Mouse (Mus musculus): Measurements from ENCODE around the gene Gm10837. TPM values are rescaled to one million over a fixed set of nuclear protein-coding genes. Genes with fewer than 3 reads are reported as not detected.
A peak's percentile ranks its signal among the peaks of the same experiment; 100 is the strongest.

The Gm10837 gene
- polyA plus RNA-seq, 1 experiment from 2014 or later: 0.57 TPM

- Histone ChIP-seq H3K9me3 (no peaks in the 10 kb centered on the region), H3K36me3 (no peaks in the 10 kb centered on the region), H3K27ac (replicated peaks) (peak overlapping the region; percentile 97), H3K27me3 (peaks cover 22% of the 10 kb centered on the region), H3K4me3 (peak overlapping the region; percentile 59), H3K4me1 (peaks cover 40% of the 10 kb centered on the region), H3K9ac (replicated peaks) (peak overlapping the region; percentile 70), H3K4me2 (replicated peaks) (peak overlapping the region; percentile 68)
- no peak for ATAC-seq (replicated peaks)
- under 1% methylated on average over 62 of the region's 62 CpGs for WGBS
Observed at GRCm38 (mm10) chr14:122476041-122476821, 14.2 kb upstream of the Gm10837 start.

GRCm38 (mm10) chr14:122476822-122477215, 13.6 kb upstream of the Gm10837 start:
- Histone ChIP-seq H3K4me3 (peak overlapping the region; percentile 59), H3K36me3 (no peaks in the 10 kb centered on the region), H3K27me3 (peaks cover 20% of the 10 kb centered on the region), H3K27ac (replicated peaks) (peak overlapping the region; percentile 97), H3K9me3 (no peaks in the 10 kb centered on the region), H3K9ac (replicated peaks) (peak overlapping the region; percentile 70), H3K4me2 (replicated peaks) (peak overlapping the region; percentile 68), H3K4me1 (peaks cover 39% of the 10 kb centered on the region)
- ATAC-seq (replicated peaks): no peak
- under 1% methylated on average over 18 of the region's 18 CpGs for WGBS

GRCm38 (mm10) chr14:122477261-122477671, 13.1 kb upstream of the Gm10837 start:
- H3K9ac ChIP-seq (replicated peaks): peak overlapping the region; percentile 70
- H3K27me3 ChIP-seq: peaks cover 22% of the 10 kb centered on the region
- peak overlapping the region; percentile 68 for H3K4me2 ChIP-seq (replicated peaks)
- H3K36me3 ChIP-seq: no peaks in the 10 kb centered on the region
- H3K4me1 ChIP-seq: peaks cover 39% of the 10 kb centered on the region
- WGBS: under 1% methylated on average over 20 of the region's 20 CpGs
- H3K9me3 ChIP-seq: no peaks in the 10 kb centered on the region
- H3K4me3 ChIP-seq: peak overlapping the region; percentile 59
- H3K27ac ChIP-seq (replicated peaks): peak overlapping the region; percentile 97
- ATAC-seq (replicated peaks): no peak

DNA sequence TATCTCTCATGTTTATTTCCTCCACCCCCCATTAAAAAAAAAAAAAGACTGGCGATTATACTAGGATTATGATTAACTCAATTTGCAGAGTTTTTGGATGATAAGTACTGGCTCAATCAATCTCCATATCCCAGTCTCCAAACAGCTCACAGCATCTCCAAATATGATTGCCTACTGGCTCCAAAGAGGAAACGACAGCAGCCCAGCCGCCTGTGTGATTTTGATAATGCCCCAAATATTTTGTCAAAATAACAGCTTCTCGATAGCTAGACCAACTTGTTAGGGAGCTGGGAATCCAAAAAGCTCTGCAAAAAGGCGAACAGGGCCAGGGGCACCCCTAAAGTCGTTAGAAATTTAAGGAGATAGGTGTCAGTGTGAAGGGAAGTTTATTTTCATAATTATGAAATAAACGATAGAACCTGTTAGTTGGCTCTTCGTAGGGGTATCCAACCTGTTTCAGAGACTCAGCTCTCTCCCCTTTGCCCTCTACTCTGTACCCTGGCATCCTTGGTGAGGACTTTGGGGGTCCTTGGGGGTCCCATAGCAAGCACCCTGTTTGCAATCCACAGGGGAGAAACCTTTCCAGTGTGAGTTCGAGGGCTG, 12.3 kb upstream of the Gm10837 start:
- Histone ChIP-seq H3K36me3 (no peaks in the 10 kb centered on the region), H3K4me1 (peaks cover 47% of the 10 kb centered on the region), H3K4me3 (peak overlapping the region; percentile 59), H3K9me3 (no peaks in the 10 kb centered on the region), H3K9ac (replicated peaks) (peak overlapping the region; percentile 70), H3K27ac (replicated peaks) (peak overlapping the region; percentile 97), H3K27me3 (peaks cover 18% of the 10 kb centered on the region), H3K4me2 (replicated peaks) (peak overlapping the region; percentile 68)
- ATAC-seq (replicated peaks): no peak
- WGBS: 3% methylated on average over 9 of the region's 9 CpGs

DNA sequence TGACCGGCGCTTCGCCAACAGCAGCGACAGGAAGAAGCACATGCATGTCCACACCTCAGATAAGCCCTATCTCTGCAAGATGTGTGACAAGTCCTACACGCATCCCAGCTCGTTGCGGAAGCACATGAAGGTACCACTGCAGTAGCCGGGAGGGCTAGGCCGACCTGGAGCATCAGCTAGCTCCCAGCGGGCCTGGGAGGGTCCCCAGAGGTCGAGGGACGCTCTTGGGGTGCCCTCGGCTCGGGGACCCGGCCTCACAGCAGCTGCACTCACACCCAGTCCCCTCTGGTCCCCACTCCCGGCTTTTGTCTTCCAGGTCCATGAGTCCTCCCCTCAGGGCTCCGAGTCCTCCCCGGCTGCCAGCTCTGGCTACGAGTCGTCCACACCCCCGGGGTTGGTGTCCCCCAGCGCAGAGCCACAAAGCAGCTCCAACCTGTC, 11.8 kb upstream of the Gm10837 start:
- Histone ChIP-seq H3K27me3 (peaks cover 21% of the 10 kb centered on the region), H3K27ac (replicated peaks) (peak overlapping the region; percentile 97), H3K36me3 (no peaks in the 10 kb centered on the region), H3K4me3 (peak overlapping the region; percentile 59), H3K4me2 (replicated peaks) (peak overlapping the region; percentile 68), H3K9me3 (no peaks in the 10 kb centered on the region), H3K9ac (replicated peaks) (peak overlapping the region; percentile 70), H3K4me1 (peaks cover 47% of the 10 kb centered on the region)
- 1% methylated on average over 22 of the region's 22 CpGs for WGBS
- ATAC-seq (replicated peaks): no peak

DNA sequence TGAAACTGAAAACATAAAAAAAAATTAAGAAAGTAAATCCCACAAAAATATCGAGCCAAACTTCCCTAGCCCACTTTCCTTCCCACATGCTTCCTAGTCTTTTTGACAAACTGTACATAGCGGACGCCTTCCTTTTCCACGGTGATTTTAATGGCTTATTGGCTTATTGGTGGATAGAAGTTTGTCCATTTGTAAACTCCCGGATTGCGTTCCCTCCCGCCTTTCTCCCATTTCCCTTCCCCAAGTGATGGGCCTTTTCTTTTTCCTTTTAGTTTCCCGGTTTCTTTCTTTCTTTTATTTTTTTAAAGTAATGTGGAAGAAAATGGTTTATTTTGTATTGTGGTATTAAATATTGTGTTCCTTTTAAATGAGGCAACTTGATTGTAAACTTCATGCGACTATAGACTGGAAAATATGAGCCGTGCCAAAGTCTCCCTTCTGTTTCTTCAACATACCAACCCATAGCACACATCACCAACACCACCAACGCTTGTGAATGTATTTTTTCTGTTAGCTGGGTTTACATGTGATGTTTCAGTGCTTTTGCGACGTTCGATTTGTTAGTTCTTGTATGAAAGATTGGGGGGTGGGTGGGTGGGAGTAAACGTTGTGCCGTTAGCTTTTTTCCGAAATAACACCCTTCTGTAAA, 10.8 kb upstream of the Gm10837 start:
- Histone ChIP-seq H3K27ac (replicated peaks) (0 out of 2 replicates have a peak overlapping the region, but pooled peaks have one; percentile 29), H3K4me1 (peaks cover 43% of the 10 kb centered on the region), H3K9me3 (no peaks in the 10 kb centered on the region), H3K36me3 (no peaks in the 10 kb centered on the region), H3K27me3 (peaks cover 31% of the 10 kb centered on the region), H3K4me2 (replicated peaks) (peak overlapping the region; percentile 68), H3K9ac (replicated peaks) (peak overlapping the region; percentile 34; the same call in 1 of the 2 replicates), H3K4me3 (peak overlapping the region; percentile 59)
- no peak for ATAC-seq (replicated peaks)
- WGBS: 17% methylated on average over 17 of the region's 17 CpGs

DNA sequence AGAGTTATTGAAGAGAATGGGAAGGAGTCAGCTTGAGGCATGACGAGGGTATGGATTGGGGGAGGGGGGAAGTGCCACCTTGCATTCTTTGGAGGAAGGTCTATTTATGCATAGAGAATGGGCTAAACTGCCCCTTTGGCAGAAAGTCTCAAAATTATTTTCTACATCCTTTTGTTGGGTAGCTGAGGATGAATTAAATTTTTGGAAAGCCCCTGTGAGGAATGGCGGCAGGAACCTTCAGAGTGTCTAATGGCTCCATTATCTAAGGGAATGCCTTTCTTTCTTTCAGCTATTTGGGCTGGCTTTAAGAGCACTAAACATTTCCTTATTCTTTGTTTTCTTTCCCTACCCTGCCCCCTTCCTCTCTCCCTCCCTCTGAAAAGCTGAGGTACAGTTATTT, 10.0 kb upstream of the Gm10837 start:
- peaks cover 41% of the 10 kb centered on the region for H3K4me1 ChIP-seq
- peaks cover 38% of the 10 kb centered on the region for H3K27me3 ChIP-seq
- peak overlapping the region; percentile 60 for H3K27ac ChIP-seq (replicated peaks)

DNA sequence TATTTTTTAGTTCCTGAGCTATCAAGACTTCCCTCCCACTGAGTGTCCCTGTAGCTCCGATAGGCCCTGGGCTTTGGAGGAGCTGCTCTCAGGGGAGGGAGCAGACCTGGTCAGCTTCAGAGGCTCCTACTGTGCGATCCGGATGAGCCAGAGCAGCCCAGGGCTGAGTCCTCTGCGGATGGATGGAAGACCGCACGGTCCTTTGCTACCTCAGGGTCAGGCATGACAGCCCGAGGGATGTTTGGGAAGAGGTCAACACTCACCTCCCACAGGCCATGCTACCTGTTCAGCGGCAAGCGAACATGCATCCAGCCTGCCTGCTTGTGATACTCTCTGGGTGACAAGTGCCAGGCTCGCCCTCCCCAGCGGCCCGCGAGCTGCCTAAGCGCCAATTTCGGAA, 9.2 kb upstream of the Gm10837 start:
- no peak for ATAC-seq (replicated peaks)
- H3K27me3 ChIP-seq: peaks cover 46% of the 10 kb centered on the region
- H3K4me2 ChIP-seq (replicated peaks): peak overlapping the region; percentile 34
- 18% methylated on average over 15 of the region's 15 CpGs for WGBS
- peak overlapping the region; percentile 43 for H3K9ac ChIP-seq (replicated peaks)
- H3K4me3 ChIP-seq: peak overlapping the region; percentile 26
- H3K9me3 ChIP-seq: no peaks in the 10 kb centered on the region
- H3K36me3 ChIP-seq: no peaks in the 10 kb centered on the region
- H3K27ac ChIP-seq (replicated peaks): peak overlapping the region; percentile 60
- H3K4me1 ChIP-seq: peaks cover 34% of the 10 kb centered on the region

More for the DNA sequence above, 10.0 kb upstream of the Gm10837 start:
- Histone ChIP-seq H3K9ac (replicated peaks) (peak overlapping the region; percentile 31; the same call in 1 of the 2 replicates), H3K9me3 (no peaks in the 10 kb centered on the region), H3K4me2 (replicated peaks) (peak overlapping the region; percentile 34), H3K36me3 (no peaks in the 10 kb centered on the region), H3K4me3 (peak overlapping the region; percentile 26)
- 16% methylated on average over 2 of the region's 2 CpGs for WGBS
- ATAC-seq (replicated peaks): no peak

- H3K27me3 ChIP-seq: peaks cover 56% of the 10 kb centered on the region
Observed at GRCm38 (mm10) chr14:122482081-122483023, 8.0 kb upstream of the Gm10837 start.

DNA sequence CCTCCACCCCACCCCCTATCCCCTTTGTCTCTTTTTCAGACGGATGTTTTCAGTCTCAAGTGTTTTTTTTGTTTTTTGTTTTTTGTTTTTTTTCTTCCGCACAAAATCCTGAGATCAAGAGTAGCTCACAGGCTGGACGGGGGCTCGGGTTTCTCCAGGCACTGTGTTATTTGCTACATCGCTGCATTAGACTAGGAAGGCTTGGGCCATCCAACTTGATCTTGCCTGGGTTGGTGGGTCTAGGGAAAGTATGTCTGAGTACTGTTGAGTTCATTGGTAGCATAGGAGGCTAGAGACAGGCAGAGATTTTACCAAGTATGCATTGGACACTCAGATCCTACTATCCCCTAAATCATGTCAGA, 7.4 kb upstream of the Gm10837 start:
- Histone ChIP-seq H3K36me3 (no peaks in the 10 kb centered on the region), H3K9ac (replicated peaks) (no peak overlapping the region; the same call in 1 of the 2 replicates), H3K27me3 (peaks cover 60% of the 10 kb centered on the region), H3K4me3 (peak overlapping the region; percentile 26), H3K9me3 (no peaks in the 10 kb centered on the region), H3K27ac (replicated peaks) (peak overlapping the region; percentile 60), H3K4me1 (peaks cover 28% of the 10 kb centered on the region), H3K4me2 (replicated peaks) (peak overlapping the region; percentile 34)
- no peak for ATAC-seq (replicated peaks)
- 22% methylated on average over 5 of the region's 5 CpGs for WGBS

More at GRCm38 (mm10) chr14:122482081-122483023, 8.0 kb upstream of the Gm10837 start:
- Histone ChIP-seq H3K36me3 (no peaks in the 10 kb centered on the region), H3K9me3 (no peaks in the 10 kb centered on the region), H3K4me2 (replicated peaks) (peak overlapping the region; percentile 34), H3K4me1 (peaks cover 28% of the 10 kb centered on the region), H3K27ac (replicated peaks) (peak overlapping the region; percentile 60), H3K9ac (replicated peaks) (peak overlapping the region; percentile 43), H3K4me3 (peak overlapping the region; percentile 26)
- 11% methylated on average over 38 of the region's 38 CpGs for WGBS
- no peak for ATAC-seq (replicated peaks)
